Mouse (Mus musculus) midbrain, embryonic 11.5 days (tissue): Measurements from ENCODE around the gene Cfhr1. TPM values are rescaled to one million over a fixed set of nuclear protein-coding genes. Genes with fewer than 3 reads are reported as not detected.

Source experiments
- ATAC-seq: fragments of 200-750 bp; cut with Nextera tagmentation; 2 replicates; pipeline ENCODE4 v1.8.0; 2017; ENCODE audit warnings: moderate TSS enrichment, moderate library complexity; ENCODE audit not compliant: low FRiP score
- DNase-seq: peaks from one replicate; pipeline ENCODE4 v3.0.0; 2015; ENCODE audit warnings: low spot score; ENCODE audit errors: missing footprints
- H3K27ac ChIP-seq: fragments of 300-500 bp; sonication (generic); 2 replicates; pipeline ENCODE4 v1.5.1; 2014; ENCODE audit warnings: low read depth, low read length
- H3K27me3 ChIP-seq: fragments of 300-500 bp; sonication (generic); 2 replicates; pipeline ENCODE4 v1.6.1; 2014; ENCODE audit warnings: mild to moderate bottlenecking, low read length, moderate library complexity, mixed read lengths; ENCODE audit not compliant: control insufficient read depth, insufficient read depth
- H3K36me3 ChIP-seq: fragments of 300-500 bp; sonication (generic); 2 replicates; pipeline ENCODE4 v1.6.1; 2014; ENCODE audit warnings: mild to moderate bottlenecking, low read length, moderate library complexity, mixed read lengths; ENCODE audit not compliant: control insufficient read depth, insufficient read depth
- H3K4me1 ChIP-seq: fragments of 300-500 bp; sonication (generic); 2 replicates; pipeline ENCODE4 v1.6.1; 2014; ENCODE audit warnings: low read length; ENCODE audit not compliant: control insufficient read depth, insufficient read depth
- H3K4me2 ChIP-seq: fragments of 300-500 bp; sonication (generic); 2 replicates; pipeline ENCODE4 v1.6.1; 2014; ENCODE audit warnings: mild to moderate bottlenecking, moderate library complexity
- H3K4me3 ChIP-seq: fragments of 300-500 bp; sonication (generic); 2 replicates; pipeline ENCODE4 v1.5.1; 2014; ENCODE audit warnings: low read depth, low read length
- H3K9ac ChIP-seq: fragments of 300-500 bp; sonication (generic); 2 replicates; pipeline ENCODE4 v1.6.1; 2014; ENCODE audit warnings: low read length
- H3K9me3 ChIP-seq: fragments of 300-500 bp; sonication (generic); 2 replicates; pipeline ENCODE4 v1.6.1; 2016; ENCODE audit warnings: low read length; ENCODE audit not compliant: control insufficient read depth
- WGBS: fragments of 180-500 bp; shearing (Covaris S2); extraction: QIAGEN DNeasy Blood & Tissue Kit; methylation state at CpG from one replicate; pipeline ENCODE4 v1.1.7; 2014; 5-methylcytosine and 5-hydroxymethylcytosine counted together
- polyA plus RNA-seq: library from polyadenylated mRNA; unstranded; fragments of >200 nt; fragmentation: Nextera tagmentation; extraction: Ambion mirVana; gene quantifications from 2 replicates; pipeline ENCODE4 v1.2.1, GENCODE M21; 2014

The Cfhr1 gene
- polyA plus RNA-seq = not detected in 2 replicates

GRCm38 (mm10) chr1:139560024-139560423, at the start of gene Cfhr1:
Gene Cfhr1 (minus strand): TSS chr1:139560272.
- no peaks in the 10 kb centered on the region for H3K9me3 ChIP-seq
- H3K27me3 ChIP-seq = no peaks in the 10 kb centered on the region
- no peak within 1 kb of the TSS for H3K9ac ChIP-seq
- no peak for ATAC-seq
- H3K4me2 ChIP-seq = no peak within 1 kb of the TSS
- WGBS = 62% methylated on average over 1 of the region's 1 CpGs
- H3K4me1 ChIP-seq = no peaks in the 10 kb centered on the region
- no peak for DNase-seq
- H3K4me3 ChIP-seq = no peak within 1 kb of the TSS
- no peak within 1 kb of the TSS for H3K27ac ChIP-seq
- H3K36me3 ChIP-seq = no peaks in the 10 kb centered on the region

DNA sequence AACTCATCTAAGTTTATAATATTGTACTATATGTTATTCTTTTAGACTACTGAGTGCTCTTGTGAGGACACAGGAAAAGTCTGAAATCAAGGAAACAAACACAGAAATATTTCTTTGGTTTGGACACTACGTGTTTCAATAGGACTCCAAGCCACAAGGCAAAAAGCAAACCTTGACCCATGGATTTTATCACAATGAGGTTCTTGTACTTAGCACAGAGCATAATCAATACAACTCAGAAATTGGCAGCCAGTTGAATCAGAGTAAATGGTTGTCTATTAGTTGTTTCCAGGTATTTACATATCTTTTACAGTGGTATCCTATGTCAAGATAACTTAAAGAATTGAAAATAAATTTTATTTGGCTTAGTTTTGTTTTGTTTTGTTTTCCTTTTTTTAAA, 8.8 kb downstream of the Cfhr1 start:
- 77% methylated on average over 1 of the region's 1 CpGs for WGBS
- DNase-seq (no peak), ATAC-seq (no peak)
- Histone ChIP-seq H3K4me3 (no peak overlapping the region), H3K27me3 (no peaks in the 10 kb centered on the region), H3K9ac (no peak overlapping the region), H3K36me3 (no peaks in the 10 kb centered on the region), H3K9me3 (no peaks in the 10 kb centered on the region), H3K27ac (no peak overlapping the region), H3K4me1 (no peaks in the 10 kb centered on the region), H3K4me2 (no peak overlapping the region)

- Histone ChIP-seq H3K4me1 (no peaks in the 10 kb centered on the region), H3K9ac (no peak overlapping the region), H3K4me3 (no peak overlapping the region), H3K4me2 (no peak overlapping the region), H3K36me3 (no peaks in the 10 kb centered on the region), H3K27ac (no peak overlapping the region), H3K27me3 (no peaks in the 10 kb centered on the region), H3K9me3 (no peaks in the 10 kb centered on the region)
- DNase-seq (no peak), ATAC-seq (no peak)
- 91% methylated on average over 1 of the region's 1 CpGs for WGBS
These were observed 11.5 kb downstream of the Cfhr1 start for GRCm38 (mm10) chr1:139548536-139548935.

- Histone ChIP-seq H3K4me1 (no peaks in the 10 kb centered on the region), H3K4me2 (no peak overlapping the region), H3K36me3 (no peaks in the 10 kb centered on the region), H3K9me3 (no peaks in the 10 kb centered on the region), H3K4me3 (no peak overlapping the region), H3K27ac (no peak overlapping the region), H3K9ac (no peak overlapping the region), H3K27me3 (no peaks in the 10 kb centered on the region)
- WGBS = 91% methylated on average over 12 of the region's 12 CpGs
- DNase-seq (no peak), ATAC-seq (no peak)
These were observed 45.5 kb downstream of the Cfhr1 start for GRCm38 (mm10) chr1:139514556-139514955.

GRCm38 (mm10) chr1:139501258-139501752, 58.8 kb downstream of the Cfhr1 start, which contains the start of gene F13b:
Gene F13b (plus strand): TSS chr1:139501702.
- no peak within 1 kb of the TSS for H3K4me3 ChIP-seq
- H3K27me3 ChIP-seq = no peaks in the 10 kb centered on the region
- WGBS = 85% methylated on average over 3 of the region's 3 CpGs
- H3K4me1 ChIP-seq = no peaks in the 10 kb centered on the region
- H3K27ac ChIP-seq = no peak within 1 kb of the TSS
- no peak within 1 kb of the TSS for H3K9ac ChIP-seq
- DNase-seq (no peak), ATAC-seq (no peak)
- no peak within 1 kb of the TSS for H3K4me2 ChIP-seq
- no peaks in the 10 kb centered on the region for H3K9me3 ChIP-seq
- no peaks in the 10 kb centered on the region for H3K36me3 ChIP-seq

- Histone ChIP-seq H3K9ac (no peak overlapping the region), H3K36me3 (no peaks in the 10 kb centered on the region), H3K4me3 (no peak overlapping the region), H3K4me1 (no peaks in the 10 kb centered on the region), H3K27ac (no peak overlapping the region), H3K9me3 (no peaks in the 10 kb centered on the region), H3K4me2 (no peak overlapping the region), H3K27me3 (no peaks in the 10 kb centered on the region)
- no peak for ATAC-seq
- no peak for DNase-seq
These were observed 60.3 kb downstream of the Cfhr1 start for GRCm38 (mm10) chr1:139499751-139500150.

Other genes with a start within 250 kb of the Cfhr1 start
- 2.0 and 2.5 TPM in 2 replicates for gene Crb1, start 183.2 kb downstream of the Cfhr1 start, polyA plus RNA-seq
- 27.7 and 30.4 TPM in 2 replicates for gene Zbtb41, start 138.0 kb downstream of the Cfhr1 start, polyA plus RNA-seq
- 30.0 and 31.5 TPM in 2 replicates for gene Aspm, start 105.5 kb downstream of the Cfhr1 start, polyA plus RNA-seq
- not detected in 2 replicates for gene F13b, start 58.6 kb downstream of the Cfhr1 start, polyA plus RNA-seq
- not detected in 2 replicates for gene Gm4788, start 221.0 kb upstream of the Cfhr1 start, polyA plus RNA-seq